Mouse (Mus musculus): ENCODE measurements around the gene Nr5a2.

The Nr5a2 gene

GRCm38 (mm10) chr1:136910144-136910543 is 50.1 kb downstream of the Nr5a2 start:
- DNase-seq (ENCODE audit: low spot score), result no peak

DNA sequence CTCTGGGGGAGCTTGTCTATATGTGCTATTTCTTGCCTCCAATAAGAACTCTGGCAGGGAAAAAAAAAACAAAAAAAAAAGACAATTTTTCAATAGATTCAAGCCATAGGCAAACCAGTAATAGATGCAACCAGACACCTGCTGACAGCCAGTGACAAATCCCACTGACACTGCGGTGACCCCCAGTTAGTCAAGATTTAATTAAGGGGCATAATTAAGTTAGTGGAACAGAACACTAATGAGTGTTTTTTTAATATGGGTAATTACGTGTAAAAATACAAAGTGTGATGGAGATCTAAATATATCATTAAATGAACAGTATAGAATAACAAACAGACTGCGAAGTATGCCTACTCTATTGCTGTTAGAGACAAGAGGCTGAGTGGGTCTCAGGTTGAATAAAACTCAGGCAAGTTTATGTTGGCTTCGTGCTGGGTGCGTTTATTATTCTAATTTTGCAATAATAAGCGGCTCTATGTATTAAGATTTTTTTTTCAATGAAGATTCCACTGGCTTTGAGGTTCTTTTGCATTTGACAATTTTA is 50.7 kb downstream of the Nr5a2 start:
- DNase-seq (ENCODE audit: low spot score), result no peak

- DNase-seq (ENCODE audit: low spot score), result no peak
Observed at GRCm38 (mm10) chr1:136898130-136898529, 62.1 kb downstream of the Nr5a2 start.

DNA sequence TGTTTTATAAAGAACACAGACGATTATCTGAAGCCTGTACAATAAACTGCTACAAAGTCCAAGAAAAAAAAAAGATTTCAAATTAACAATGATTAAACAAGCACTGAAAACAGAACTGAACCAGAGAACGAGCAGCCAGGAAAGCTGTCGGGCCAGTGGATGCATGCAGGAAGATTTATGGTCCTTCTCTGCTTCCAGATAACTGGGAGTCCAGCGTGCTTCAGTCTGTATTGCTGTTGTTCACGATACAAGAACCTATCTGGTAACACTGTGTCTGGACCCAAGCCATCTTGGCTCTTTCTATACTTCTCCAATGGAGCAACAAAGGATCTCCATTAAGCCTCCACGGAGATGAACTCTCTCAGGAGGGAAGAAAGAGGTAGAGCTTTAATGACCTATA is 63.9 kb downstream of the Nr5a2 start:
- no peak for DNase-seq (ENCODE audit: low spot score)

GRCm38 (mm10) chr1:136895877-136896276 is 64.4 kb downstream of the Nr5a2 start:
- DNase-seq (ENCODE audit: low spot score), result no peak

DNA sequence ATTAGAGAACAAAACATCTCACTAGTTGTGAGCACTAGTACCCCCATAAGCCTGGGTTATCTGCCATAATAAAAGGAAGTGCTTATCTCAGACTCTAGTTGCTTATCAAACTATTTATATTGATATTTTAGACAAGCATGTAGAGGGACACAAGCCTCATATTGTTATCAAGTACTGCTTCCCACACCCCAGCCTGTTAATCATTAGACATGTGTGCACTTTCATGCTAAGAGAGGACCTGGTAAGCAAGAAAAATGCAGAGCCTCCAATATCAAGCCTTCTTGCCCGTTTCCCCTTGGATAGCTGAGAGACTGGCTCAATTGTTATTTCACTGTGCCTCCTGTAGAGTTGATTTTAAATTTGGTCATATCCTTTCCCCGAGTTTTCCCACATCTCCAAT is 65.5 kb downstream of the Nr5a2 start:
- DNase-seq (ENCODE audit: low spot score), result no peak

- no peak for DNase-seq (ENCODE audit: low spot score)
Observed at GRCm38 (mm10) chr1:136893162-136893561, 67.1 kb downstream of the Nr5a2 start.

- DNase-seq (ENCODE audit: low spot score), result no peak
Observed at GRCm38 (mm10) chr1:136890439-136890838, 69.8 kb downstream of the Nr5a2 start.

- DNase-seq (ENCODE audit: low spot score), result no peak
Observed at GRCm38 (mm10) chr1:136888704-136889103, 71.5 kb downstream of the Nr5a2 start.

- DNase-seq (ENCODE audit: low spot score), result no peak
Observed at GRCm38 (mm10) chr1:136886678-136887077, 73.6 kb downstream of the Nr5a2 start.

DNA sequence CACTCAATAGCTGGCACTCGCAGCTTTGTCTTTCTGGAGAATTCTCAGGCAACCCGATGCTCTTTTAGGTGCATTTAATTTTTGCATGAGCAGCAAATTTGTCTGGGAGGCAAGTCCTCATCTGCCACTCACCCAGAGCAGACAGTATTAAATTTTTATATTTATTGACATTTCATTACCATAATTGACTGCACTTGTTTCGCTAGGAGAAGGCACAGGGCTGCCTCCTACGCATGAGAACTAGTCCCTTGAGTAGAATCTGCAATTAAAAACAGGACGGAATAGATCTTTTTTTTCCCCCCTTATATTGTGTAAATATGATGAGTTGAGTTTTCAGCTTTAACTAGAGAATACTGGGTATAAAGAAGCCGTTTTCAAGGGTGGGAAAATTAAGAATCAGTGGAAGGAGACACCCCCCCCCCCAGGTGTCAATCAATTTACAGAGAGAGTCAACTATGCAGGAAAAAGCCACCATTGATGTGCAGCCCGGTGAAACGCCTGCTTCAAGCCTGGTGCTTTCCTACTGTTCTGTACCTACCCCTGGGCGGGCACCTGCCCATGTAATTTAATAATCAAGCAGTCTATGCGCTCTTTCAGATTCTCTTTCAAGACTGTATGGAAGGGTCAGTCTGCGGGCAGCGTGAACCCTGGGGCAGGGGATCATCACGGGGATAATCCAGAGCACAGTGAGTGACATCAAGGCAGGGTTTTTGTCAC is 76.6 kb downstream of the Nr5a2 start:
- DNase-seq (ENCODE audit: low spot score), result no peak

- DNase-seq (ENCODE audit: low spot score), result no peak
Observed at GRCm38 (mm10) chr1:136880260-136880659, 80.0 kb downstream of the Nr5a2 start.

- DNase-seq (ENCODE audit: low spot score), result no peak
Observed at GRCm38 (mm10) chr1:136875006-136875405, 85.2 kb downstream of the Nr5a2 start.

DNA sequence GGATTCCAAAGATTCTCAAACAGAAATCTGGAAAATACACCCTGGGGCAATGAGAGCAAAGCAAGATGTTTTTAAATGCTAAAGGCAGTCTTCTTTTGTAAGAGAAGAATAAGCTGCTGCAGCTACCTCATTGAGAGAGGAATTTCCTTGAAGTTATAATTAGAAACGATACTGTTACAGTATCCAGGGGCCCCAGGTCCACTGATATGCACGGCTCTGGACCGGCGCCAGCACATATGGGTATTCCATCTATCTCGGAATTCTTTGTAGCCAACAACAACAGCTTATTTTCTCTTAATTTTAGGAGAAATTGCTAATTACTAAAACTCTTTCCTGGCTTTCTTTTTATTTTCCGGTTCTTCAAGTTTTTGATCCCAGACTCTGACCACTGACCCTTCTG is 91.3 kb downstream of the Nr5a2 start:
- DNase-seq (ENCODE audit: low spot score), result no peak

DNA sequence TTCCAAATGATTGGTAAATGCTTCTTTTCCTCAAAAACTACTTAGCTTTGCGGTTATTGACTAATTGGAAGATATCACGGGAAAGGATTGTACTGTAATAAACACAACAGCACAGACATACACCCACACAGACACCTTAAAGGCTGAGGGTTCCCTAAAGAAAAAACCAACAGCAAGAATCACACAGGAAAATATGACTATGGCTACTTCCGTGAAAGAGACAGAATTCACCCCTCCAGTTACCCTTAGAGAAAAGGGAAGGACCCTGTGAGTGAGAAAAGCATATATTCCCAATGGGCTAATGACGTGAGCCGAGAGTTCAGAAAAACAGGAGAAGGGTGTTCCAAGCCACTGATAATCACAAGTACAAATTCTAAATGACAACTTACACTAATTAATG is 92.0 kb downstream of the Nr5a2 start:
- no peak for DNase-seq (ENCODE audit: low spot score)

DNA sequence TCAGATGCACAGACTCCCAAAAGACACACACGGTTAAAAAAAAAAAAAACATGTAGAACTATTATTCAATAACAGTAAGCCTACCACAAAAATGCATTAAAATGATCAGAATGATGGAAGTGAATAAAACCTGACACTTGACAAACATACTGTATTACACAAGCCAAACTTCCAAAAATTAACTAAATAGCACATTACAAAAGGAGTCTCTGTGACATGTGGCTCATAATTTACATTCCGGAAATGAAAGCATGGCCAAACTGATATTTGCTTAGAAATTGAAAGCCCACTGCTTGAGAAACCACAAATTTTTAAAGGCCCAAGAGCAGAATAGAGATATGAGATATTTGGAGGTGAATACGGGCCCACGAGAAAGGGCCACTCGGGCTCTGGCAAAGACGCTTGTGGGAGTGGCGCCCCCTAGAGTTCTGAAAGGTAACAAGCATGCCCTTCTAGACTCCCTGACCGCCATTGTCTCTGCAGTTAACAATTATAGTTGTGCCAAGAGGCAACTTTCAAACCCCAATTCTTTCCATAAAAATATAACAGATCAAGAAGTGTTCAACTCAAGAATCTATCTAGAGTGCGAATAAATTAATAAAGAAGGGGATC is 93.7 kb downstream of the Nr5a2 start:
- no peak for DNase-seq (ENCODE audit: low spot score)

- DNase-seq (ENCODE audit: low spot score), result no peak
Observed at GRCm38 (mm10) chr1:136863209-136863608, 97.0 kb downstream of the Nr5a2 start.

GRCm38 (mm10) chr1:136859454-136859853 is 100.8 kb downstream of the Nr5a2 start:
- DNase-seq (ENCODE audit: low spot score), result no peak

- DNase-seq (ENCODE audit: low spot score), result no peak
Observed at GRCm38 (mm10) chr1:136858724-136859123, 101.5 kb downstream of the Nr5a2 start.

DNA sequence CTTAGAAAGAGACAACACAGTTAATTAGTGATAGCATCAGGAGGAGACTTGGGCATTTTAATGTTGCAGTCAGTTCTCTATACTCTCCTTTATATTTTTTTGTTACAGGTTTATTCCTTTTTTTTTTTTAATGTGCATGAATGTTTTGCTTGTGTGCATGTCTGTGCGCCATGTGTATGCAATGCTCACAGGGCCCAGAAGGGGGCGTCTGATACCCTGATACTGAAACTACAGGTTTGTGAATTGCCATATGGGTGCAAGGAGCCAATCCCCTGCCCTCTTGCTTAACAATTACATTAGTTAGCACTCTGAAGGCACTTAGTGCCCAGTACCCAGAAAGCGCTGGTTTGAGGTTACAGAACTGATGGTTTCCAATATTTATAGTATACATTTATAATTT is 104.1 kb downstream of the Nr5a2 start:
- no peak for DNase-seq (ENCODE audit: low spot score)

DNA sequence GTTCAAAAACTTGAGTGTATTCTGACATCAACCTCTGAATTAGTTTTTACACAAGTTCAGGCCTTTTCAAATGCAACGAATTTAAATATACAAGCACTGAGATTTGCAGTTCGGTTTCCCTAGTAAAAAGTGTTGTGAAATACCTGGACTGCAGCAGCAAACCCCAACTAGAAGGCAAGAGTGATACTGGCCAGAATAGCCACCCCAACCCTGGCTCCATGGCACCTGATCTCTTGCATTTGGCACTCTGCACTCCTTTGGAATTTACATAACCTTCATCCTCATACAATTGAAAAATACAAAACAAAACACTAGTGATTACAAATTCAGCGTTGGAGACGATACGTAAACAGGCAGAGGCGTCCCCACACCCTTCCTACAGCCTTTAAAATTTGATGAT is 111.5 kb downstream of the Nr5a2 start:
- no peak for DNase-seq (ENCODE audit: low spot score)

- DNase-seq (ENCODE audit: low spot score), result no peak
Observed at GRCm38 (mm10) chr1:136846081-136846480, 114.2 kb downstream of the Nr5a2 start.

DNA sequence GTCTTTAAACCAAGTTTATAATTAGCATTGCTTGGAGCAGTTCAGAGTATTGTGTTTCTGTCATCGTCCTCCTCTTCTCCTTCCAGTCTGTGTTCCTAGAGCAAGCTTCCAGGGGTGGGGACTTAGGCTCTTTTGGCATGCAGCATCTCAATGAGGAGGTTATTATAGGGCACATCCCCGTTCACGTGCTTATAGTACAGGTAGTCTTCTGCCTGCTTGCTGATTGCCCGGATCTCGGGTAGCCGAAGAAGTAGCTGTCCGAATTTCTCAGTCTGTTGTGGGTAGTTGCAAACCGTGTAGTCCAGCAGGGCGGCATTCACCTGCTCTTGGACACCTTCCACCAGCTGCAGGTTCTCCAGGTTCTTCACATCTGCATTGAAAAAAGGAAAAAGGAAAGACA is 114.9 kb downstream of the Nr5a2 start:
- DNase-seq (ENCODE audit: low spot score), result no peak

DNA sequence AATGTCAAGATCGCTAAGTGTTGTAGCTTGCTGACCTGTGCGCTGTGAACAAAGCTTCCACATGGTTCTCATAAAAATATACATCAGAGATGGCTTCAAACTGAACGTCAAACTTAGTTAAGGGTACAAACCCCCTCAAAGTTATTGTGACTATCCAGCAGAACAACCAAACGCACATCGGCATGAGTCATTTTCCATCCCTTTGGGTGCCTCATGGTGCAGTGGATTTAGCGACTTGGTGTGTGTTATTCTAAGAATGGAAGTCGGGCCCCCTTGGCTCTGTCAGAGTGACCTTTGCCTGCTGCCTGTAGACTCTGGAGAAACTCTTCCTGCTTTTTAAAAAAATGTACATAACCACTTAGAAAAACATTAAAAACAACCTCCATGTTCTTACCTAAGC is 119.7 kb downstream of the Nr5a2 start:
- DNase-seq (ENCODE audit: low spot score), result peak; percentile 20

Data from embryo, embryonic 10.5 days (tissue).